Mouse (Mus musculus): Measurements from ENCODE around the gene Btbd18. TPM values are rescaled to one million over a fixed set of nuclear protein-coding genes. Genes with fewer than 3 reads are reported as not detected.
"Not testable (repeated sequence)": the region's sequence is repeated elsewhere in the genome, so short reads cannot be mapped to it uniquely, and the experiment has no call there.

The Btbd18 gene
- polyA plus RNA-seq, 1 experiment from 2014 or later, result 0.34 TPM

DNA sequence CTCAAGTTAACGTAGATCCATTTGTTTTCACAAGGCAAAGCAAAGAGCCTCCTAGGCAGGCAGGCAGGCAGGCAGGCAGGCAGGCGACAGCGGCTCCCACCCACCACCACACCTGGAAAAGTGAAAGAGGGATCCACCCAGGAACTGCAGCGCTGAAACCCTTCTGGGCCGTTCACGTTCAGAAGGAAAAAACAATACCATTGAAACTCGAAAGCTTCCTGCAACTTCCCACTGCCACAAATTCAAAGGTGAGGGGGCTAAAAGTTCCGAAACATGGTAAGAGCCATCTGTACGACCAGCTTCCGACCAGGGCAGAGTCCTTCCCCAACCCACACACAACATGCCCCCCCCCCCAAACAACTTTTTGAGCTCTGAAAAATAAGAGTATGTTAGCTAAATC lies 9.2 kb upstream of the Btbd18 start:
- H3K4me1 ChIP-seq, result peaks cover 16% of the 10 kb centered on the region
- peak overlapping the region; percentile 90 for H3K9ac ChIP-seq
- peak overlapping the region; percentile 99 for H3K27ac ChIP-seq
- no peaks in the 10 kb centered on the region for H3K9me3 ChIP-seq (replicated peaks)
- no peaks in the 10 kb centered on the region for H3K27me3 ChIP-seq
- 0 out of 2 replicates have a peak, but pooled peaks cover 2% of the 10 kb centered on the region for H3K36me3 ChIP-seq
- H3K4me2 ChIP-seq, result peak overlapping the region; percentile 65
- WGBS, result under 1% methylated on average over 10 of the region's 10 CpGs
- no peak for ATAC-seq (replicated peaks; ENCODE audit: low FRiP score)
- H3K4me3 ChIP-seq (replicated peaks), result peak overlapping the region; percentile 75

DNA sequence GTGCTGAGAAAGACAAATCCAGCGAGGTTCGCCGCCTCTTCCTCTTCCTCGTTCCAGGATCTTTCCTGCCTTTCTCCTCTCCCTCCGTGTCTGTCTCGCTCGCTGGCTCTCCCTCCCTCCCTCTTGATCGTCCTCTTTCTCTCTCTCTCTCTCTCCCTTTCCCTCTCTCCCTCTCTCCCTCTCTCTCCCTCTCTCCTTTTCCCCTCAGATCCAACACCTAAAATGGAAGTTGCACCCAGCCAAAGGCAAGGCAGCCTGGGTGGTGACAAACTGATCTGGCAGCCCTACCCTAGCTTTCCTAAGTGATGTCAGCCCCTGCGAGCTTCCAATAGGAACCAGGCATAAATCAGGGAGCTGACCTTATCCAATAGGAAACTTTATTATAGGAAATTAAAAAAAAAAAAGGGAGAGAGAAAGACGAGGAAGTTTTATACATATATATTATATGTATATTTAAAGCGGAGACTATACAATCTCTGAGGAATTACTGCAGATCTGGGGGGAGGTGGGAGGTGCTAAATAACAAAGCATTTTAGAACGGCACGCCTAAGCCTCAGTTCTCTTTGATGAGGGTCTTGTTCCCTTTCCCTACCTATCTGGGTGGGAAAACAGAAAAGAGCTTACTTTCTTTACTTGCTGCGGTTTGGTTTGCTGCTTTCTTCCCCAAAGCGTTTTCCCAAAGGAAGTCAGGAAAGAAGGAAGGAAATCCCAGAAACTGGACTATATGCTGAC lies 8.2 kb upstream of the Btbd18 start, which contains the start of gene Ctnnd1:
Gene Ctnnd1 (minus strand): TSS at position 302 of the 732 bp plus-strand sequence.
- Histone ChIP-seq H3K27ac (peak within 1 kb of the TSS; percentile 99), H3K27me3 (no peaks in the 10 kb centered on the region), H3K4me1 (peaks cover 16% of the 10 kb centered on the region), H3K4me3 (replicated peaks) (peak within 1 kb of the TSS; percentile 75), H3K36me3 (0 out of 2 replicates have a peak, but pooled peaks cover 2% of the 10 kb centered on the region), H3K9ac (peak within 1 kb of the TSS; percentile 90), H3K9me3 (replicated peaks) (no peaks in the 10 kb centered on the region), H3K4me2 (peak within 1 kb of the TSS; percentile 65)
- 0% methylated on average over 15 of the region's 15 CpGs for WGBS
- peak; percentile 98 for ATAC-seq (replicated peaks; ENCODE audit: low FRiP score)

DNA sequence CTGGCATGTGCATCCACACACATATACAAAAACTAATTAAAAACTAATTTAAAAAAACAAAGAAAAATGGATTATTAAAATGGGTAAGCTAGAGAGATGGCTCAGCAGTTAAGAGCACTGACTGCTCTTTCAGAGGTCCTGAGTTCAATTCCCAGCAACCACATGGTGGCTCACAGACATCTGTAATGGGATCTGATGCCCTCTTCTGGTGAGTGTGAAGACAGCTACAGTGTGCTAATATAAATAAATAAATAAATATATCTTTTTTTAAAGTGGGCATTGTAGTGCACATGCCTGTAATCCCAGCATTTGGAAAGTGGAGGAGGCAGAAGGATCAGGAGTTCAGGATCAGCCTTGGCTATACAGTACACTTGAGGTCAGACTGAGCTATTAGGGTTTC lies 5.5 kb upstream of the Btbd18 start:
- ATAC-seq (replicated peaks; ENCODE audit: low FRiP score), result no peak
- Histone ChIP-seq H3K9me3 (replicated peaks) (no peaks in the 10 kb centered on the region), H3K36me3 (no peaks in the 10 kb centered on the region), H3K27me3 (no peaks in the 10 kb centered on the region), H3K27ac (no peak overlapping the region), H3K4me1 (peaks cover 6% of the 10 kb centered on the region; the same call in 1 of the 2 replicates), H3K4me2 (no peak overlapping the region), H3K4me3 (replicated peaks) (no peak overlapping the region), H3K9ac (no peak overlapping the region)

DNA sequence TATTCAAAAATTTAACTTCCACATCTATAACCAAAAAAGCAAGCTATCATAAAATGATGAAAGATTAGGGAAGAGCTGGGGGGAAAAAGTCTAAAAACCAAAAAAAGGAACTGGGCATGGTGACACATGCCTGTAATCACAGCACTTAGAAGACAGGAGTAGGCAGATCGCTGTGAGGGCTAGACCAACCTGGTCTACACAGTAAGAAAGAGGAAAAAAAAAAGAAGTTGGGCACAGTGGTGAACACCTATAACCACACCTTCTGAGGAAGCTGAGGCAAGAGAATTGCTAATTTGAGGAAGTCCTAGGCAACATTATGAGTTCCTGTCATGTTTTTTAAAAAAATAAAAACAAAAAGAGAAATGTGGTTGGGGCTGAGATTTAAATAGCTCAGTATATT lies 3.0 kb upstream of the Btbd18 start:
- Histone ChIP-seq H3K4me2 (no peak overlapping the region), H3K9ac (no peak overlapping the region), H3K27ac (no peak overlapping the region), H3K4me1 (peaks cover 6% of the 10 kb centered on the region; the same call in 1 of the 2 replicates), H3K4me3 (replicated peaks) (no peak overlapping the region), H3K9me3 (replicated peaks) (no peaks in the 10 kb centered on the region), H3K36me3 (no peaks in the 10 kb centered on the region), H3K27me3 (no peaks in the 10 kb centered on the region)
- no peak for ATAC-seq (replicated peaks; ENCODE audit: low FRiP score)
- 76% methylated on average over 1 of the region's 1 CpGs for WGBS

DNA sequence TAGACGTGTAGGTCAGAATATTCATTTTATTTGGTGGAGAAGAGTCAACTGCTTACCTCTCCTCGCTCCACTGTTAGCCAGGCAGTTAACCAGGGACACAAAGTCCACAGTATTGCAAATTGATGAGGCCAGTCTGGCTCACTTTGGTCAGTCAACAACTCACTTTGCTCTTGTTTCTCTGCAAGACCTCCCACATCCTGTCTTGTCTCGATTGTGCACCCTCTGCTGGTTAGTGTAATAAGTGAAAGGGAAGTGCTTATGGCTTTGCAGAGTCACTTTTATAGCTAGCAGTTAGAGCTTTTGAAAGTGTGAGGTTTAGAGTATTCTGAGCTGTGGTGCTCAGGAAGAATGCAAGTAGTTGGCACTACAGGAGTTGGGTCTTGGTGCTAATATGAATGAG lies 1.4 kb downstream of the Btbd18 start:
- WGBS, result 67% methylated on average over 3 of the region's 3 CpGs
- H3K9ac ChIP-seq, result no peak overlapping the region
- H3K4me3 ChIP-seq (replicated peaks), result no peak overlapping the region
- H3K27me3 ChIP-seq, result no peaks in the 10 kb centered on the region
- no peak overlapping the region for H3K27ac ChIP-seq
- H3K9me3 ChIP-seq (replicated peaks), result no peaks in the 10 kb centered on the region
- no peaks in the 10 kb centered on the region for H3K36me3 ChIP-seq
- ATAC-seq (replicated peaks; ENCODE audit: low FRiP score), result no peak; the same call in 1 of the 2 replicates
- no peaks in the 10 kb centered on the region for H3K4me1 ChIP-seq
- H3K4me2 ChIP-seq, result no peak overlapping the region

DNA sequence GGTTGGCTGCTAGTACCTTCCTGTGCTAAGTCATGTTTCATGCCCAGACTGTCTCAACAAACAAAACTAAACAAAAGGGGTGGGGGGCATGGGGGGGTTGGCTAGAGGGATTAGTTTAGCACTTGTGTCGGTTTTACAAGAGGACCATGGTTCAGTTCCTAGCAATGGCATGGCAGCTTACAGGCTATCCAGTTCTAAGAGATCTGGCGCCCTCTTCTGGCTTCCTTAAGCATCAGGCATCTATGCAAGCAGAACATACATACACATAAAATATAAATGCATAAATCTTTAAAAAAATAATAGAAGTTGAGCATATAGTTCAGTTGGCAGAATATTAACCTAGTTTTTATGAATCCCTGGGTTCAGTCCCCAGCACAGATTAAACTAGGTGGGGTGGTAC lies 4.0 kb downstream of the Btbd18 start:
- 28% methylated on average over 2 of the region's 2 CpGs for WGBS
- H3K9ac ChIP-seq, result no peak overlapping the region
- H3K4me1 ChIP-seq, result no peaks in the 10 kb centered on the region
- H3K36me3 ChIP-seq, result peaks cover 8% of the 10 kb centered on the region; the same call in 1 of the 2 replicates
- H3K9me3 ChIP-seq (replicated peaks), result no peaks in the 10 kb centered on the region
- 0 out of 2 replicates have a peak, but pooled peaks have one; percentile 26 for ATAC-seq (replicated peaks; ENCODE audit: low FRiP score)
- no peaks in the 10 kb centered on the region for H3K27me3 ChIP-seq
- no peak overlapping the region for H3K4me3 ChIP-seq (replicated peaks)
- no peak overlapping the region for H3K4me2 ChIP-seq
- H3K27ac ChIP-seq, result no peak overlapping the region

DNA sequence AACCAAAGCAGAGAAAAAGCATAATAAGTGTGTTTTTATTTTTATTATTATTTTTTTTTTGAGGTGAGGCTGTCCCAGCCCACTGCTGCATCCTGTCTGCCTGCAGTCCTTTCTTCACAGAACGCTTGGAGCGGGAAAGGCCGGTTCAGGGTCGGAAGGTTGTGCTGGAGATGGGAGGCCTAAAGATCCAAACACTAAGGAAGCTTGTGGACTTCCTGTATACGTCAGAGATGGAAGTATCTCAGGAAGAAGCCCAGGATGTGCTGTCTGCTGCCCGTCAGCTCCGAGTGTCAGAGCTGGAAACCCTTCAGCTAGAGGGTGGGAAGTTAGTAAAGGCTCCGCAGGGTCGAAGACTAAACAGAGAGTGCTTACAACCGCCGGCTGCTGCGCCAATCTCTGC lies 7.2 kb downstream of the Btbd18 start:
- WGBS, result 58% methylated on average over 12 of the region's 12 CpGs
- H3K27ac ChIP-seq, result peak overlapping the region; percentile 66

GRCm38 (mm10) chr2:84669828-84670568 lies 11.1 kb downstream of the Btbd18 start:
- peaks cover 10% of the 10 kb centered on the region for H3K4me1 ChIP-seq
- no peaks in the 10 kb centered on the region for H3K27me3 ChIP-seq
- WGBS, result 3% methylated on average over 39 of the region's 39 CpGs
- no peaks in the 10 kb centered on the region for H3K9me3 ChIP-seq (replicated peaks)
- H3K27ac ChIP-seq, result peak overlapping the region; percentile 97
- H3K4me3 ChIP-seq (replicated peaks), result peak overlapping the region; percentile 96
- ATAC-seq (replicated peaks; ENCODE audit: low FRiP score), result peak; percentile 86
- H3K4me2 ChIP-seq, result peak overlapping the region; percentile 71
- H3K36me3 ChIP-seq, result peaks cover 46% of the 10 kb centered on the region
- peak overlapping the region; percentile 98 for H3K9ac ChIP-seq

More for the DNA sequence above, 7.2 kb downstream of the Btbd18 start:
- Histone ChIP-seq H3K27me3 (no peaks in the 10 kb centered on the region), H3K4me2 (no peak overlapping the region), H3K4me3 (replicated peaks) (no peak overlapping the region), H3K36me3 (peaks cover 20% of the 10 kb centered on the region), H3K9me3 (replicated peaks) (no peaks in the 10 kb centered on the region), H3K4me1 (peaks cover 10% of the 10 kb centered on the region), H3K9ac (no peak overlapping the region)
- no peak for ATAC-seq (replicated peaks; ENCODE audit: low FRiP score)

DNA sequence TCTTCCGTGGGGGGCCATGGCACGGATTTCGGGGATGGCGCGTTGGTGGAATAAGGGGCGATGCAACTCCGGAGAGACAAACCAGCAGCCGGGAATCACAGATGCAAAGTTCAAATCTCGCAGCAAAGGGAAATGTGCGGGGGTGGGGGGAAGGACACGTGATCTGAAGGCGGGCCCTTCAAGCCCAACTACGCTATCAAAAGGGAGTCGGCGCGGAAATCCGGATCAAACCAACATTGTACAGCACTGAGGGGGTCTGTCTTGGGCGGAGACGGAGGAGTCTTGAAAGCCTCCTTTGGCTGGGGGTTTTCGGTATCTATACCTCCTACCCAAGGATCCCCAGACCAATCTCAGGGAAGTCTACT lies 11.7 kb downstream of the Btbd18 start, which contains the start of gene Selenoh:
Gene Selenoh (minus strand): TSS at position 202 of the 365 bp plus-strand sequence.
- ATAC-seq (replicated peaks; ENCODE audit: low FRiP score), result peak; percentile 96
- Histone ChIP-seq H3K27ac (peak within 1 kb of the TSS; percentile 97), H3K36me3 (peaks cover 52% of the 10 kb centered on the region), H3K4me1 (peaks cover 10% of the 10 kb centered on the region), H3K9me3 (replicated peaks) (no peaks in the 10 kb centered on the region), H3K27me3 (no peaks in the 10 kb centered on the region), H3K9ac (peak within 1 kb of the TSS; percentile 98), H3K4me3 (replicated peaks) (peak within 1 kb of the TSS; percentile 96), H3K4me2 (peak within 1 kb of the TSS; percentile 71)
- WGBS, result under 1% methylated on average over 20 of the region's 20 CpGs

- Histone ChIP-seq H3K4me1 (peaks cover 15% of the 10 kb centered on the region), H3K4me2 (0 out of 2 replicates have a peak overlapping the region, but pooled peaks have one; percentile 71), H3K36me3 (peaks cover 58% of the 10 kb centered on the region), H3K27ac (0 out of 2 replicates have a peak overlapping the region, but pooled peaks have one; percentile 97)
- H3K27me3 ChIP-seq; H3K9me3 ChIP-seq (replicated peaks); H3K4me3 ChIP-seq (replicated peaks); ATAC-seq (replicated peaks; ENCODE audit: low FRiP score); H3K9ac ChIP-seq: not testable (repeated sequence)
- WGBS, result 64% methylated on average over 4 of the region's 5 CpGs
Observed at GRCm38 (mm10) chr2:84671535-84671934, 12.7 kb downstream of the Btbd18 start.

- Histone ChIP-seq H3K9ac (peak overlapping the region; percentile 49), H3K4me2 (peak overlapping the region; percentile 61), H3K4me3 (replicated peaks) (peak overlapping the region; percentile 98), H3K4me1 (peaks cover 20% of the 10 kb centered on the region), H3K27me3 (no peaks in the 10 kb centered on the region), H3K9me3 (replicated peaks) (no peaks in the 10 kb centered on the region), H3K27ac (peak overlapping the region; percentile 83), H3K36me3 (peaks cover 45% of the 10 kb centered on the region)
- ATAC-seq (replicated peaks; ENCODE audit: low FRiP score), result peak; percentile 65
- 9% methylated on average over 22 of the region's 22 CpGs for WGBS
Observed at GRCm38 (mm10) chr2:84677270-84677967, 18.5 kb downstream of the Btbd18 start.

Data from kidney, embryonic 15.5 days (tissue).